ENCODE assay signal across 9 mouse cellular contexts in genomic region chr15:99056332-99056731, GRCm38 (mm10). TPM values are rescaled to one million over a fixed set of nuclear protein-coding genes. Genes with fewer than 3 reads are reported as not detected.
DNase-seq lines count a peak whose midpoint lies in the region; ATAC-seq and TF ChIP-seq lines count a peak whose summit lies in the region.
"Had no signal": no experiment of that assay in that cellular context is flagged by ENCODE, and none has a peak within 500 bp of the region (broad histone marks: within the 10 kb centered on the region; RNA-seq: fewer than 3 reads in every experiment).

No protein-coding gene starts in this region.

- in situ Hi-C loops in ES-E14 (cut with MboI; ENCODE audit: low sequenced_read_pairs in 2 of 2, unreplicated experiment in 2 of 2) = no loop called here

- no peak for ATAC-seq in forebrain, embryonic 11.5 days (replicated peaks; ENCODE audit: low FRiP score)
- no peak for ATAC-seq in forebrain, embryonic 13.5 days
- no peak for ATAC-seq in limb, embryonic 14.5 days (ENCODE audit: low FRiP score, low read depth)

- H3K9ac ChIP-seq in forebrain, embryonic 11.5 days (ENCODE audit: low read length) = no peak overlapping the region
- no peak overlapping the region for H3K9ac ChIP-seq in ES-E14 (ENCODE audit: insufficient read depth, low read depth, low read length, poor library complexity, severe bottlenecking)
- no peak overlapping the region for H3K9ac ChIP-seq in forebrain, embryonic 13.5 days
- H3K9ac ChIP-seq in limb, embryonic 14.5 days (ENCODE audit: low read depth, low read length, severe bottlenecking) = no peak overlapping the region

- H3K9me3 ChIP-seq in forebrain, embryonic 10.5 days = no peaks in the 10 kb centered on the region
- H3K9me3 ChIP-seq in forebrain, embryonic 11.5 days (ENCODE audit: control insufficient read depth, low read length) = no peaks in the 10 kb centered on the region
- no peaks in the 10 kb centered on the region for H3K9me3 ChIP-seq in ES-E14 (ENCODE audit: control insufficient read depth, insufficient read depth, low read depth, low read length)
- H3K9me3 ChIP-seq in forebrain, embryonic 13.5 days (replicated peaks) = no peaks in the 10 kb centered on the region
- H3K9me3 ChIP-seq in limb, embryonic 14.5 days (ENCODE audit: control insufficient read depth, low read length) = no peaks in the 10 kb centered on the region

- peaks cover 96% of the 10 kb centered on the region for H3K27me3 ChIP-seq in forebrain, embryonic 10.5 days (ENCODE audit: poor library complexity, severe bottlenecking)
- peaks cover 58% of the 10 kb centered on the region for H3K27me3 ChIP-seq in forebrain, embryonic 11.5 days (ENCODE audit: control insufficient read depth, insufficient read depth, low read length)
- peaks cover 85% of the 10 kb centered on the region for H3K27me3 ChIP-seq in forebrain, embryonic 13.5 days
- H3K27me3 ChIP-seq in limb, embryonic 14.5 days (ENCODE audit: control insufficient read depth, insufficient read depth, low read length) = peaks cover 66% of the 10 kb centered on the region

- DNase-seq in forebrain, embryonic 10.5 days (ENCODE audit: extremely low spot score, low spot score) = peak; percentile 38
- no peak for DNase-seq in forebrain, embryonic 11.5 days (ENCODE audit: low spot score)
- peak; percentile 87 for DNase-seq in ES-E14 (ENCODE audit: low read depth, low spot score)
- DNase-seq in limb, embryonic 14.5 days (ENCODE audit: low spot score) = no peak
- DNase-seq in neural tube, embryonic 10.5 days (ENCODE audit: extremely low spot score, low spot score) = peak; percentile 56
- DNase-seq in right cerebral cortex, postnatal 14 days = no peak
- DNase-seq in left cerebral cortex, adult 8-10 months (ENCODE audit: low spot score in 2 of 2) = no peak

- peak overlapping the region; percentile 48 for H3K4me3 ChIP-seq in forebrain, embryonic 10.5 days
- no peak overlapping the region for H3K4me3 ChIP-seq in forebrain, embryonic 11.5 days (ENCODE audit: low read depth, low read length)
- peak overlapping the region; percentile 71 to 73 for H3K4me3 ChIP-seq in ES-E14 (ENCODE audit: insufficient read depth in 1 of 2, low read depth in 1 of 2, low read length in 2 of 2, poor library complexity in 1 of 2, severe bottlenecking in 1 of 2)
- peak overlapping the region; percentile 37 for H3K4me3 ChIP-seq in forebrain, embryonic 13.5 days
- H3K4me3 ChIP-seq in limb, embryonic 14.5 days (replicated peaks; ENCODE audit: low read length) = peak overlapping the region; percentile 39

- no peaks in the 10 kb centered on the region for H3K36me3 ChIP-seq in forebrain, embryonic 10.5 days (replicated peaks)
- no peaks in the 10 kb centered on the region for H3K36me3 ChIP-seq in forebrain, embryonic 11.5 days (ENCODE audit: control insufficient read depth, insufficient read depth, low read length)
- H3K36me3 ChIP-seq in ES-E14 (ENCODE audit: control insufficient read depth, insufficient read depth, low read length, poor library complexity, severe bottlenecking) = no peaks in the 10 kb centered on the region; the same call in 1 of the 2 replicates
- no peaks in the 10 kb centered on the region for H3K36me3 ChIP-seq in forebrain, embryonic 13.5 days (ENCODE audit: poor library complexity, severe bottlenecking)
- no peaks in the 10 kb centered on the region for H3K36me3 ChIP-seq in limb, embryonic 14.5 days (ENCODE audit: control insufficient read depth, insufficient read depth, low read length)

- H3K27ac ChIP-seq in forebrain, embryonic 10.5 days = no peak overlapping the region
- no peak overlapping the region for H3K27ac ChIP-seq in forebrain, embryonic 11.5 days (ENCODE audit: low read depth, low read length)
- H3K27ac ChIP-seq in ES-E14 (ENCODE audit: insufficient read depth, low read depth, low read length, poor library complexity, severe bottlenecking) = no peak overlapping the region
- no peak overlapping the region for H3K27ac ChIP-seq in forebrain, embryonic 13.5 days
- no peak overlapping the region for H3K27ac ChIP-seq in limb, embryonic 14.5 days (replicated peaks; ENCODE audit: low read depth, low read length)

- H3K4me2 ChIP-seq in forebrain, embryonic 11.5 days (ENCODE audit: low read depth, low read length, severe bottlenecking) = no peak overlapping the region
- peak overlapping the region; percentile 65 for H3K4me2 ChIP-seq in forebrain, embryonic 13.5 days
- peak overlapping the region; percentile 75; the same call in 1 of the 2 replicates for H3K4me2 ChIP-seq in limb, embryonic 14.5 days (replicated peaks; ENCODE audit: low read depth, low read length, severe bottlenecking)

- TF ChIP-seq POLR2A in limb, embryonic 14.5 days (IDR thresholded peaks at IDR 0.05; ENCODE audit: borderline replicate concordance, extremely low read depth, insufficient read depth, insufficient read length) = no peak

- peaks cover 38% of the 10 kb centered on the region for H3K4me1 ChIP-seq in forebrain, embryonic 10.5 days
- H3K4me1 ChIP-seq in forebrain, embryonic 11.5 days (replicated peaks; ENCODE audit: control insufficient read depth, insufficient read depth, low read length) = peaks cover 10% of the 10 kb centered on the region; the same call in 1 of the 2 replicates
- peaks cover 4 to 22% of the 10 kb centered on the region in 2 experiments; a peak in 3 of 4 replicates for H3K4me1 ChIP-seq in ES-E14 (ENCODE audit: control insufficient read depth in 2 of 2, insufficient read depth in 2 of 2, low read length in 2 of 2, poor library complexity in 1 of 2)
- H3K4me1 ChIP-seq in forebrain, embryonic 13.5 days = peaks cover 41% of the 10 kb centered on the region
- H3K4me1 ChIP-seq in limb, embryonic 14.5 days (ENCODE audit: control insufficient read depth, insufficient read depth, low read length) = peaks cover 15% of the 10 kb centered on the region

- 7% methylated on average over 14 of the region's 14 CpGs for WGBS in forebrain, embryonic 10.5 days
- 6% methylated on average over 14 of the region's 14 CpGs for WGBS in forebrain, embryonic 11.5 days
- WGBS in forebrain, embryonic 13.5 days = 7% methylated on average over 14 of the region's 14 CpGs
- 4% methylated on average over 14 of the region's 14 CpGs for WGBS in limb, embryonic 14.5 days

TF ChIP-seq in ES-E14, 5 proteins besides CTCF, POLR2A, EP300 and RAD21:
- TF ChIP-seq MAFK (IDR thresholded peaks at IDR 0.05; ENCODE audit: insufficient read depth, low read depth, low read length) = no peak
- no peak for TF ChIP-seq CHD2 (IDR thresholded peaks at IDR 0.05; ENCODE audit: low read depth, low read length)
- TF ChIP-seq HCFC1 (IDR thresholded peaks at IDR 0.05; ENCODE audit: borderline replicate concordance, insufficient read depth, low read length) = no peak
- TF ChIP-seq ZNF384 (IDR thresholded peaks at IDR 0.05; ENCODE audit: low read depth, low read length) = no peak
- TF ChIP-seq ZC3H11A (IDR thresholded peaks at IDR 0.05; ENCODE audit: borderline replicate concordance, low read depth, low read length) = no peak

RNA-seq across cellular contexts. Expression of gene Prph, which starts 1.4 kb away (rescaled TPM):
- polyA plus RNA-seq in forebrain, embryonic 10.5 days (2016; fragmentation: Nextera tagmentation; extraction: Ambion mirVana) = 0.20 and 0.33 TPM in 2 replicates
- 0.19 and 0.94 TPM in 2 replicates for polyA plus RNA-seq in forebrain, embryonic 11.5 days (2014; fragmentation: Nextera tagmentation; extraction: Ambion mirVana)
- 15.1 and 20.6 TPM in 2 replicates for total RNA-seq in ES-E14 (2012; rRNA removed)
- polyA plus RNA-seq in forebrain, embryonic 13.5 days (2015; fragmentation: Nextera tagmentation; extraction: Ambion mirVana) = 0.94 and 1.6 TPM in 2 replicates
- 2.7 and 4.2 TPM in 2 replicates for polyA plus RNA-seq in limb, embryonic 14.5 days (2012; rRNA removed)
- polyA plus RNA-seq in limb, embryonic 14.5 days (2014; fragmentation: Nextera tagmentation; extraction: Ambion mirVana) = 1.3 and 1.7 TPM in 2 replicates
- total RNA-seq in left cerebral cortex, adult 8-10 months (2022) = 1 to 10 TPM in 3 of 4 experiments, under 1 TPM in 1; 0.73 to 1.5 (median 1.2) TPM

RNA-seq across cellular contexts. Expression of gene Troap, which starts 18.0 kb away (rescaled TPM):
- 51.1 and 53.1 TPM in 2 replicates for polyA plus RNA-seq in forebrain, embryonic 10.5 days (2016; fragmentation: Nextera tagmentation; extraction: Ambion mirVana)
- 38.8 and 40.2 TPM in 2 replicates for polyA plus RNA-seq in forebrain, embryonic 11.5 days (2014; fragmentation: Nextera tagmentation; extraction: Ambion mirVana)
- 27.8 and 32.1 TPM in 2 replicates for total RNA-seq in ES-E14 (2012; rRNA removed)
- 37.8 and 38.6 TPM in 2 replicates for polyA plus RNA-seq in forebrain, embryonic 13.5 days (2015; fragmentation: Nextera tagmentation; extraction: Ambion mirVana)
- polyA plus RNA-seq in limb, embryonic 14.5 days (2012; rRNA removed) = 41.5 and 51.3 TPM in 2 replicates
- 20.3 and 22.1 TPM in 2 replicates for polyA plus RNA-seq in limb, embryonic 14.5 days (2014; fragmentation: Nextera tagmentation; extraction: Ambion mirVana)
- under 1 TPM in 2 of 4 experiments, not detected in 2; 0.74 to 0.95 TPM for total RNA-seq in left cerebral cortex, adult 8-10 months (2022)

RNA-seq across cellular contexts. Expression of gene Tuba1c, which starts 26.6 kb away (rescaled TPM):
- polyA plus RNA-seq in forebrain, embryonic 10.5 days (2016; fragmentation: Nextera tagmentation; extraction: Ambion mirVana) = 160 and 171 TPM in 2 replicates
- 142 and 160 TPM in 2 replicates for polyA plus RNA-seq in forebrain, embryonic 11.5 days (2014; fragmentation: Nextera tagmentation; extraction: Ambion mirVana)
- 335 and 424 TPM in 2 replicates for total RNA-seq in ES-E14 (2012; rRNA removed)
- 97.6 and 102 TPM in 2 replicates for polyA plus RNA-seq in forebrain, embryonic 13.5 days (2015; fragmentation: Nextera tagmentation; extraction: Ambion mirVana)
- polyA plus RNA-seq in limb, embryonic 14.5 days (2012; rRNA removed) = 192 and 293 TPM in 2 replicates
- polyA plus RNA-seq in limb, embryonic 14.5 days (2014; fragmentation: Nextera tagmentation; extraction: Ambion mirVana) = 150 and 162 TPM in 2 replicates
- total RNA-seq in left cerebral cortex, adult 8-10 months (2022) = 10 to 100 TPM; 41.1 to 59.7 (median 56.5) TPM

RNA-seq across cellular contexts. Expression of gene C1ql4, which starts 31.3 kb away (rescaled TPM):
- polyA plus RNA-seq in forebrain, embryonic 10.5 days (2016; fragmentation: Nextera tagmentation; extraction: Ambion mirVana) = 0.12 TPM in 1 of 2 replicates, not detected in the other
- 0.12 TPM in 1 of 2 replicates, not detected in the other for polyA plus RNA-seq in forebrain, embryonic 11.5 days (2014; fragmentation: Nextera tagmentation; extraction: Ambion mirVana)
- total RNA-seq in ES-E14 (2012; rRNA removed) = 3.1 and 3.7 TPM in 2 replicates
- 0.39 TPM in 1 of 2 replicates, not detected in the other for polyA plus RNA-seq in forebrain, embryonic 13.5 days (2015; fragmentation: Nextera tagmentation; extraction: Ambion mirVana)
- 0.13 TPM in 1 of 2 replicates, not detected in the other for polyA plus RNA-seq in limb, embryonic 14.5 days (2012; rRNA removed)
- polyA plus RNA-seq in limb, embryonic 14.5 days (2014; fragmentation: Nextera tagmentation; extraction: Ambion mirVana) = not detected in 2 replicates
- not detected for total RNA-seq in left cerebral cortex, adult 8-10 months (2022)
- total RNA-seq: adrenal gland, postnatal 36 days had no signal

RNA-seq across cellular contexts. Expression of gene Dnajc22, which starts 36.6 kb away (rescaled TPM):
- 1.0 and 1.2 TPM in 2 replicates for polyA plus RNA-seq in forebrain, embryonic 10.5 days (2016; fragmentation: Nextera tagmentation; extraction: Ambion mirVana)
- polyA plus RNA-seq in forebrain, embryonic 11.5 days (2014; fragmentation: Nextera tagmentation; extraction: Ambion mirVana) = 0.16 and 0.40 TPM in 2 replicates
- 8.6 and 16.7 TPM in 2 replicates for total RNA-seq in ES-E14 (2012; rRNA removed)
- polyA plus RNA-seq in forebrain, embryonic 13.5 days (2015; fragmentation: Nextera tagmentation; extraction: Ambion mirVana) = 0.25 and 0.84 TPM in 2 replicates
- polyA plus RNA-seq in limb, embryonic 14.5 days (2012; rRNA removed) = 0.87 and 1.7 TPM in 2 replicates
- polyA plus RNA-seq in limb, embryonic 14.5 days (2014; fragmentation: Nextera tagmentation; extraction: Ambion mirVana) = 0.11 and 0.37 TPM in 2 replicates
- under 1 TPM in 3 of 4 experiments, not detected in 1; 0.30 to 0.56 (median 0.34) TPM for total RNA-seq in left cerebral cortex, adult 8-10 months (2022)

Comparison
In these comparisons a context has a peak if more than half of its experiments do, and no peak if none do; other contexts are left out.
1. DNase-seq: peak in forebrain, embryonic 10.5 days (single experiment), ES-E14 (single experiment) and neural tube, embryonic 10.5 days (single experiment); none in forebrain, embryonic 11.5 days (single experiment), limb, embryonic 14.5 days (single experiment), right cerebral cortex, postnatal 14 days (single experiment) and left cerebral cortex, adult 8-10 months (0 of 2).